Mouse (Mus musculus) bone marrow, adult 2 months (tissue): ENCODE data around the gene Cd2bp2. TPM values are rescaled to one million over a fixed set of nuclear protein-coding genes. Genes with fewer than 3 reads are reported as not detected.

ENCODE experiments used
- H3K27ac ChIP-seq: fragments of 200-500 bp; 2 replicates; pipeline ENCODE4 v1.5.1; 2012; ENCODE audit warnings: low read depth, mild to moderate bottlenecking, control low read depth, inconsistent platforms, low read length; ENCODE audit not compliant: control insufficient read depth, poor library complexity, insufficient read depth
- H3K4me1 ChIP-seq: fragments of 200-500 bp; 2 replicates; pipeline ENCODE4 v1.6.1; 2011; ENCODE audit warnings: low read length; ENCODE audit not compliant: control insufficient read depth, insufficient read depth
- H3K4me3 ChIP-seq: fragments of 200-500 bp; replicated peaks from 2 replicates; pipeline ENCODE3; 2011; ENCODE audit warnings: mild to moderate bottlenecking, low read depth, low read length, control low read depth; ENCODE audit not compliant: control insufficient read depth
- CTCF ChIP-seq: fragments of 200-500 bp; IDR thresholded peaks from 2 replicates; pipeline ENCODE4 v1.5.1; 2011; ENCODE audit warnings: low read length, control low read depth; ENCODE audit not compliant: control insufficient read depth, insufficient read depth
- POLR2A ChIP-seq: fragments of 200-500 bp; IDR thresholded peaks from 2 replicates; pipeline ENCODE4 v1.6.1; 2011; ENCODE audit warnings: low read depth, mild to moderate bottlenecking, control low read depth, low read length, borderline replicate concordance; ENCODE audit not compliant: control insufficient read depth
- WGBS: fragments of 180-500 bp; shearing (Covaris S2); methylation state at CpG from one replicate; pipeline ENCODE4 v1.1.7; 2018; 5-methylcytosine and 5-hydroxymethylcytosine counted together
- polyA plus RNA-seq: library from polyadenylated mRNA; stranded (reverse); fragments of >200 nt; gene quantifications from 2 replicates; pipeline ENCODE4 v1.2.4, GENCODE M21; 2011; ENCODE audit warnings: low replicate concordance; ENCODE audit not compliant: missing spikeins, insufficient read depth, insufficient read length

The Cd2bp2 gene
- 46.6 and 64.1 TPM in 2 replicates for polyA plus RNA-seq

DNA sequence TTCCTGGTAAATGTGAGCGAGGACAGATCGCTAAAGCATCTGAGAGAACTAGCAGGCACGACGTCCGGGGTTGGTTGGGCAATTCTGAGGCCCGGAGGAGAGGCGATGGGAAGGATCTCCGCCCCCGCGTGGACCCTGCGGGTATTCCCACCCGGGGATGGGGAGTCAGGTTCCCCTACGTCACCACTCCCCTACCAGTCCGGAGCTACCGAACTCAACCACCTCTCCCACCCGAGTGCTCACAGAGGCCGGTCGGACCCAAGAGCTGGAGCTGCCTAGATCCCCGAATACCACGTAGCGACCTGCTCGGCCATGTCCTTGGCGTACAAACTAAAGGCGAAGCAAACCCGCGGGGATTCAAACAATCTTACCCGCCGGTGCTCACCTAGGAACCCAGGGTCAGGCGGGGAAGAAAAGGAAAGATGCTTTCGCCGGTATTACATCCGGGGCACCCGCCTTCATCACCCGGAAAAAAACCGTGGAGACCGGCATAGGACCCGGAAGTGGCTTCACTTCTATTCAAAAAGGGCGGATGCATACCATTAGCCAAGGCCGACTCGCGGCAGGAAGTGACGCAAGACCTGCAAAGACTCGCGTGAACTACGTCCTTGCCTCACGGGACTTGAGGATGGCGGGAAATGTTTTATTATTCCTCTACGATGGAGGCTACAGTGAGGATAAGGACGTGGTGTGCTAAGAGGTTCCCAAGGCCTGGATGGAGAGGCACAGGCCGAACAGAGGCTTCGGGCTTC is at the start of gene Cd2bp2:
Gene Cd2bp2 (minus strand): TSS at position 507 of the 752 bp plus-strand sequence.
- peak within 1 kb of the TSS; percentile 84 for H3K4me3 ChIP-seq
- TF ChIP-seq CTCF, result peak; percentile 2; the same call in 1 of the 2 replicates
- peak; percentile 48 for TF ChIP-seq POLR2A
- H3K27ac ChIP-seq, result peak within 1 kb of the TSS; percentile 67
- peaks cover 4% of the 10 kb centered on the region for H3K4me1 ChIP-seq
- under 1% methylated on average over 51 of the region's 51 CpGs for WGBS

GRCm38 (mm10) chr7:127244658-127245510 is 49.0 kb upstream of the Cd2bp2 start:
- H3K27ac ChIP-seq, result peak overlapping the region; percentile 78
- 10% methylated on average over 32 of the region's 33 CpGs for WGBS
- peak overlapping the region; percentile 86 for H3K4me3 ChIP-seq
- no peak for TF ChIP-seq POLR2A
- no peak for TF ChIP-seq CTCF
- H3K4me1 ChIP-seq, result no peaks in the 10 kb centered on the region; the same call in 1 of the 2 replicates

DNA sequence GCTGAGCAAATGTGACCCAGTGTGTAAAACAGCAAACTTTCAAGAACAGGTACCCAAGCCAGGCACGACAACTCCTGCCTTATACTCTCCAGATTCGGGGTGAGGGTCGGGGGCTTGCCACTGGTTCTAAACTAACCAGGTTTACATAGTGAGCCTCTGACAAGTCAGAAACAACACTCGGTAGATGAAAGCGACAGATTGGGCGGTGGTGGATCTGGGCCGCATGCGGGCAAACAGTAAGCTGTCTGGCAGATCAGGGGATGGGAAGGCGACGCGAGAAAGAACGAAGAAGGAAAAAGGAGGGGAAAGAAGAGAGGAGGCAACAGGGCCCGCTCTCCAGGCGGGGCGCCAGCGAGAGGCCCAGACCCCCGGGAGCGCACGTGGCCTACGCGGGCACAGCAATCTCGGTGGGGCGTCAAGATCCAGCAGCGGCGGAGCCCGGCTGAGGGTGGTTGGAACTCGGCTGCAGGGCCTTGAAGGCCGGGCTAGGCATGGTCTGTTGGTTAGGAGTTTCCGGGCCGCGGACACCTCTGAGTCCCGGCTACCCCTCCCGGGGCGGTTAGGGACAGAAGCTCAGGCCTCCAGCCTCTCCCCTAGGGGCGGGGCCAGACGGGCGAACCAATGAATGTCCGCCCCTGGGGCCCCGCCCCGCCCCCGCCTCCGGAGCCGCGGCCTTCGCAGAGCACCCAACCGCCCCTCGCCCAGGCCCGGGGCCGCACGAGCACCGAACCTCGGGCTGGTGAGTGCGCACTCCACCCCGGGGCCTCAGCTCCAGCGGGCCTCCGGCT is 48.2 kb upstream of the Cd2bp2 start, which contains the start of gene Zfp771:
Gene Zfp771 (plus strand): TSS at position 405 of the 788 bp plus-strand sequence.
- 2% methylated on average over 54 of the region's 56 CpGs for WGBS
- peak within 1 kb of the TSS; percentile 90 for H3K27ac ChIP-seq

DNA sequence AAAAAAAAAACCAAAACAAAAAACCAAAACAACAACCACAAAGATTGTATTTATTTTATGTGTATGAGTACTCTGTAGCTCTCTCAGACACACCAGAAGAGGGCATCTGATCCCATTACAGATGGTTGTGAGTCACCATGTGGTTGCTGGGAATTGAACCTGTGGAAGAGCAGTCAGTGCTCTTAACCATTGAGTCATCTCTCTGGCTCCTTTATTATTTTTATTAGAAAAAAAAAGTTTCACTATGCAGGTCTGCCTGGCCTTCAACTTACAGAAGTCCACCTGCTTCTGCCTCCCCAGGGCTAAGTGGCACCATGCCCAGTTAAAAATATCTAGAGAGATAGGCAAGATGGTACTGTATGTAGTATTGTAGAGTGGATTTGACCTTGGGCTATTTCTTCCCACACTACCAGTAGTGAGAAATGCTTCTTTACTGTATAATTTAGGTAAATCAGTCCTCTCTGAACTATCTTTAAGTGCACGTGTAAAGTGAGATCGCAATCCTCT is 47.6 kb upstream of the Cd2bp2 start:
- H3K27ac ChIP-seq, result peak overlapping the region; percentile 90
- H3K4me1 ChIP-seq, result no peaks in the 10 kb centered on the region; the same call in 1 of the 2 replicates
- no peak overlapping the region for H3K4me3 ChIP-seq
- WGBS, result 45% methylated on average over 2 of the region's 2 CpGs
- TF ChIP-seq CTCF (no peak), POLR2A (no peak)

More for the DNA sequence above, 48.2 kb upstream of the Cd2bp2 start, which contains the start of gene Zfp771:
- Histone ChIP-seq H3K4me1 (no peaks in the 10 kb centered on the region; the same call in 1 of the 2 replicates), H3K4me3 (peak within 1 kb of the TSS; percentile 86)
- TF ChIP-seq CTCF, result no peak
- TF ChIP-seq POLR2A, result peak; percentile 74; the same call in 1 of the 2 replicates

DNA sequence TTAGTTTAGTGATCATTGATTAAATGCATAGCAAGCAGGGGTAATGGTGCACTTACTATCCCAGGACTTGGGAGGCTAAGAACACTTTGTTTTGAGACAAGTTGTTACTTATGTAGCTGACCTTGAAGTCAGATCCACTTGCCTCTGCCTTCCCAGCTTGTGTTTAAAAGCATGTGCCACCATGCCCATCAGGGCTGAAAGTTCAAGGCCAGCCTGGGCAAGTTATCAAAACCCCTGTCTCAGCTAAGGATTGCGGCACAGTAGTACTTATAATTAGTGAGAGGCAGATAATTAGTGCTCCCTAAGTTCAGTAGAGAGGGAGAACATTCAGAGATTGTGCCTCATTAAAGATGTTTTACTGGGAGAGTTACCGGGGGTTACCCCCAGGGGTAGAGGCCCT is 38.9 kb upstream of the Cd2bp2 start:
- H3K4me1 ChIP-seq, result no peaks in the 10 kb centered on the region
- TF ChIP-seq POLR2A (no peak), CTCF (no peak)
- no peak overlapping the region for H3K4me3 ChIP-seq
- no peak overlapping the region for H3K27ac ChIP-seq
- 93% methylated on average over 2 of the region's 2 CpGs for WGBS

DNA sequence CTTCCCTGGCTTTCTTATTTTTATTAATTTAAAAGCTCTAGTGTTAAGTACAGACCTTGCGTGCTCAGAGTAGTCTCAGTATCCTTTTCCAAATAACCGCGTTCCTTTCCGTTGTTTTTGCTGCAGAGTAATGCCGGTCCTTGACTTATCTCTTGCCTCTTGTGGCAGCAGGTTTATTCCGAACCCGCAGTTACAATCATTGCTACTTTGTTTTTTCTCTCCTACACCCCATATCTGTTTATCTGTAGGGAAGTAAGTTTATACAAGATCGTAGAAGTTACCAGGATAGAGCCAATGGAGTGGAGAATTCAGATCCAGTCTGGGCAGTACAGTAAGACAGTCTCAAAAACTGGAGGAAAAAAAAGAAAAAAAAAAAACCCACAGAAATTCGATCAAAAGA is 37.9 kb upstream of the Cd2bp2 start:
- TF ChIP-seq POLR2A (no peak), CTCF (no peak)

DNA sequence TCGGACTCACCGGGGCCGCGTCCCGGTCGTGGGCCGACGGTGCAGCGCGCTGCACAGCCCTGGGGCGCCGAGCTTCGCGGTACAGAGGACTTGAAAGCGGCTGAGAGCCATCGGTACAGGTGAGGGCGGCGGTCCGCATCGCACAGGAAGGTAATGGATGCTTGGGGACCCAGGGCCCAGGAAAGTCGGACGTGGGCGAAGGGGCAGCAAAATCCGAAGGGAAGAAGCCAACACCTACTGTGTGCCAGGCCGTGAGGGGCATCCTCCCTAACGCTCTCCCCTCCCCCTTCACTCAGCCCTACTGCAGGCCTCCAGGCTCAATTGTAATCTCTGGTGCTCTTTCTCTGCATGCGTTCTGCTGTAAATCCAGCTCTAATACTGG is 37.5 kb upstream of the Cd2bp2 start:
- TF ChIP-seq CTCF, result peak; percentile 7; the same call in 1 of the 2 replicates
- TF ChIP-seq POLR2A, result no peak
- Histone ChIP-seq H3K27ac (peak overlapping the region; percentile 89), H3K4me1 (no peaks in the 10 kb centered on the region), H3K4me3 (peak overlapping the region; percentile 68)
- under 1% methylated on average over 27 of the region's 27 CpGs for WGBS

More for the DNA sequence above, 37.9 kb upstream of the Cd2bp2 start:
- Histone ChIP-seq H3K4me3 (no peak overlapping the region), H3K4me1 (no peaks in the 10 kb centered on the region), H3K27ac (no peak overlapping the region; the same call in 1 of the 2 replicates)
- 3% methylated on average over 9 of the region's 9 CpGs for WGBS
